Mouse (Mus musculus) small intestine, adult 2 months (tissue): ENCODE measurements around the gene Aspscr1.

ENCODE experiments used
- CTCF ChIP-seq: fragments of 200-500 bp; IDR thresholded peaks from 2 replicates; pipeline ENCODE4 v1.5.1; 2012; ENCODE audit warnings: low read depth, mild to moderate bottlenecking, control low read depth, inconsistent platforms, low read length, moderate library complexity, mixed read lengths; ENCODE audit not compliant: insufficient replicate concordance, insufficient read length; ENCODE audit errors: extremely low read depth
- POLR2A ChIP-seq: fragments of 200-500 bp; IDR thresholded peaks from 2 replicates; pipeline ENCODE4 v1.6.1; 2012; ENCODE audit warnings: low read depth, mild to moderate bottlenecking, control low read depth, inconsistent platforms, low read length, moderate library complexity

DNA sequence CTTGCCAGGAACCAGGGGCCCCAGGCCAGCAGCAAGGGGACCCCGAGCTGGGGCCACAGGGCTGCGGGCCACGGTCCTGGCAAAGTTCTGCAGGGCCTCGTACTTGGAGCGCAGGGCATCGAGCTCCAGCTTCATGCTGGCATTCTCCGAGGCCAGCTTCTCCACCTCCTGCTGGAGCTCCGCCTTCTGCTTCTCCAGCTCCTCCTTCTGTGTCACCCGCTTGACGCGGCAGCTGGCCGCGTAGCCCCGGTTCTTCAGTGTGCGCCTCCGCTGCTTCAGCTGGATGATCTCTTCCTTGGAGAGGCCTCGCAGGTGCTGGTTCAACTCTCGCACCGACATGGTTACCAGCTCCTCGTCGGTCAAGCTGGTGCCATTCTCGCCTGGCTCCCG is 43.4 kb upstream of the Aspscr1 start:
- no peak for TF ChIP-seq CTCF
- no peak; the same call in 1 of the 2 replicates for TF ChIP-seq POLR2A
